Mouse (Mus musculus) heart, embryonic 13.5 days (tissue): ENCODE data around the gene Ankrd1. TPM values are rescaled to one million over a fixed set of nuclear protein-coding genes. Genes with fewer than 3 reads are reported as not detected.

ENCODE experiments used
- polyA plus RNA-seq: library from polyadenylated mRNA; unstranded; fragments of >200 nt; fragmentation: Nextera tagmentation; extraction: Ambion mirVana; gene quantifications from 2 replicates; pipeline ENCODE4 v1.2.1, GENCODE M21; 2015

The Ankrd1 gene
- polyA plus RNA-seq, 1 experiment from 2014 or later = 394 TPM

Other genes with a start within 250 kb of the Ankrd1 start
- 0.11 and 0.12 TPM in 2 replicates for gene Htr7, start 62.6 kb downstream of the Ankrd1 start, polyA plus RNA-seq
- gene Rpp30, start 36.4 kb downstream of the Ankrd1 start, polyA plus RNA-seq = 50.0 and 50.1 TPM in 2 replicates
- 37.5 and 50.7 TPM in 2 replicates for gene Pcgf5, start 228.2 kb upstream of the Ankrd1 start, polyA plus RNA-seq